Mouse (Mus musculus) liver, embryonic 11.5 days (tissue): ENCODE measurements at regions not wholly inside any gene's neighbourhood (a gene's known extent, or its start where the extent isn't known, plus 50 kb on each side); places are given as distances from the start of the nearest gene placed in this dataset.

ENCODE experiments used
- ATAC-seq: fragments of 200-750 bp; cut with Nextera tagmentation; replicated peaks from 2 replicates; pipeline ENCODE4 v1.8.0; 2017; ENCODE audit warnings: moderate number of reproducible peaks, mild to moderate bottlenecking, moderate TSS enrichment, moderate library complexity; ENCODE audit not compliant: low FRiP score
- DNase-seq: peaks from one replicate; pipeline ENCODE4 v3.0.0-alpha.2; 2017; ENCODE audit warnings: low spot score
- H3K27ac ChIP-seq: fragments of 300-500 bp; sonication (generic); 2 replicates; pipeline ENCODE4 v1.5.1; 2014; ENCODE audit warnings: mild to moderate bottlenecking, low read depth, low read length, control low read depth
- H3K27me3 ChIP-seq: fragments of 300-500 bp; sonication (generic); replicated peaks from 2 replicates; pipeline ENCODE4 v1.6.1; 2014; ENCODE audit warnings: low read length, mixed read lengths; ENCODE audit not compliant: control insufficient read depth, insufficient read depth
- H3K36me3 ChIP-seq: fragments of 300-500 bp; sonication (generic); 2 replicates; pipeline ENCODE4 v1.6.1; 2014; ENCODE audit warnings: mild to moderate bottlenecking, low read length, moderate library complexity, mixed read lengths; ENCODE audit not compliant: control insufficient read depth, insufficient read depth
- H3K4me1 ChIP-seq: fragments of 300-500 bp; sonication (generic); replicated peaks from 2 replicates; pipeline ENCODE4 v1.6.1; 2014; ENCODE audit warnings: low read length, mixed read lengths; ENCODE audit not compliant: control insufficient read depth, insufficient read depth
- H3K4me2 ChIP-seq: fragments of 300-500 bp; sonication (generic); 2 replicates; pipeline ENCODE4 v1.6.1; 2014; ENCODE audit warnings: mild to moderate bottlenecking, control low read depth, moderate library complexity
- H3K4me3 ChIP-seq: fragments of 300-500 bp; sonication (generic); 2 replicates; pipeline ENCODE4 v1.5.1; 2014; ENCODE audit warnings: low read depth, low read length, control low read depth
- H3K9ac ChIP-seq: fragments of 300-500 bp; sonication (generic); 2 replicates; pipeline ENCODE4 v1.6.1; 2014; ENCODE audit warnings: low read depth, low read length, control low read depth
- H3K9me3 ChIP-seq: fragments of 300-500 bp; sonication (generic); 2 replicates; pipeline ENCODE4 v1.6.1; 2016; ENCODE audit warnings: low read length, inconsistent platforms, mixed read lengths; ENCODE audit not compliant: control insufficient read depth
- WGBS: fragments of 180-500 bp; shearing (Covaris S2); extraction: QIAGEN DNeasy Blood & Tissue Kit; methylation state at CpG from one replicate; pipeline ENCODE4 v1.1.7; 2014; 5-methylcytosine and 5-hydroxymethylcytosine counted together

DNA sequence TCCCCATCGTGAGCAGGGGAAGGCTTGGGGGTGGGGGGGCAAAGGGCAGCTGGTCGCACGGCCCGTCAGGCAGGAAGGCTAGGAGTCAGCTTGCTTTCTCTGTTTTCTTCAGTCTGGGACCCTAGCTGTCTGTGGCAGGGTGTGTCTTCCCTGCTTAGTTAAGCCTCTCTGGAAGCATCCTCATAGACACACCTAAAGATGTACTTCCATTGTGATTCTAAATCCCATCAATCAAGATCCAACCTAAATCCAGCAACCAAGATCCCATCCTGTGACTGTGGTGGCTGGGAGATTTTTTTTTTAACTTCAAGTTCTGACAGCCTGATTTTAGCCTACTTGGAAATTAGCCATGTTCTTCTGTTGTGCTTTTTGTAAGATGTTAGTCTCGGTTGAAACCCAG lies 69.9 kb upstream of the Ankrd55 start:
- H3K27ac ChIP-seq: no peak overlapping the region
- no peaks in the 10 kb centered on the region for H3K9me3 ChIP-seq
- no peak overlapping the region for H3K4me2 ChIP-seq
- 73% methylated on average over 5 of the region's 5 CpGs for WGBS
- ATAC-seq (no peak), DNase-seq (no peak)
- H3K36me3 ChIP-seq: no peaks in the 10 kb centered on the region
- no peak overlapping the region for H3K4me3 ChIP-seq
- no peaks in the 10 kb centered on the region for H3K4me1 ChIP-seq
- no peaks in the 10 kb centered on the region for H3K27me3 ChIP-seq
- H3K9ac ChIP-seq: no peak overlapping the region

DNA sequence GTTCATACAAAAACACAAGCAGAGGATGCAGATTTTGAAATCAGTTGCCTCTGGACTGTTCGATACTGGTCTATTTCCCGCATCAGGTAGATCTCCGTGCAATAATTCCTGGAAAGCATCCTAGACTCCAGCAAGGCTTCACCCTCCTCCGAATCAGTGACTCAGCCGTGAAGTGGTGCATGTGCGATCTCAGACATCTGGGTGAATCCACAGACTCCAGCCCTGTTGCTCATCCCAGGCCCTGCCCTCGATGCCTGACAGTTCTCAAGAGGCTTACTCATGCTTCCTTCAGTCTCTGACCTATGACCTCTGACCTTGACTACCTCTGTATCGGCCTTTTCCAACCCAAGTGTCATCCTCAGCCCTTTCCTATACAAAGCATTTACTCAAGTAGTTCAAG lies 68.1 kb upstream of the Ankrd55 start:
- no peaks in the 10 kb centered on the region for H3K27me3 ChIP-seq
- no peak for ATAC-seq
- H3K9me3 ChIP-seq: no peaks in the 10 kb centered on the region
- no peaks in the 10 kb centered on the region for H3K4me1 ChIP-seq
- H3K9ac ChIP-seq: no peak overlapping the region
- no peak overlapping the region for H3K27ac ChIP-seq
- H3K4me3 ChIP-seq: no peak overlapping the region
- H3K36me3 ChIP-seq: no peaks in the 10 kb centered on the region
- no peak overlapping the region for H3K4me2 ChIP-seq
- WGBS: 84% methylated on average over 8 of the region's 8 CpGs
- DNase-seq: no peak

DNA sequence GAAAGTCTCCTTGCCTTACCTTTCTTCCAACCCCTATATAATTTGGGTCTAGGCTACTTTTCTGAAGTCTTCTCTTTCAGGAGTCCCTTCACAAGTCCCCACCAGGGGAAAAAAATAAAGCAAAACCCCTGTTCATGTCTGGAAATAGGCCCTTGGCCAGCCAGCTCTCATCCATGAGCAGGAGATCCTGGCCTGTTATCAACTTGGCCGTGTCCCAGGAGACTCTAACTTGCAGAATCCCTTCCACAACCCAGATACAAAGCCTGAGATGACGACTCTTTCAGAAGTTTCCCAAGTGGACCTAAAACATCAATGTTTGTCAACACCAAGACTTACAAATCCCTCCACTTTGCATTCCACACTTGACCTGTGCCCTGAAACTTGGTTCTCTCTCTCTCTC lies 64.6 kb upstream of the Ankrd55 start:
- no peak for DNase-seq
- Histone ChIP-seq H3K27me3 (no peaks in the 10 kb centered on the region), H3K4me3 (no peak overlapping the region), H3K4me2 (no peak overlapping the region), H3K4me1 (no peaks in the 10 kb centered on the region), H3K27ac (no peak overlapping the region), H3K9me3 (no peaks in the 10 kb centered on the region), H3K36me3 (no peaks in the 10 kb centered on the region), H3K9ac (no peak overlapping the region)
- no peak for ATAC-seq
- 72% methylated on average over 2 of the region's 2 CpGs for WGBS

DNA sequence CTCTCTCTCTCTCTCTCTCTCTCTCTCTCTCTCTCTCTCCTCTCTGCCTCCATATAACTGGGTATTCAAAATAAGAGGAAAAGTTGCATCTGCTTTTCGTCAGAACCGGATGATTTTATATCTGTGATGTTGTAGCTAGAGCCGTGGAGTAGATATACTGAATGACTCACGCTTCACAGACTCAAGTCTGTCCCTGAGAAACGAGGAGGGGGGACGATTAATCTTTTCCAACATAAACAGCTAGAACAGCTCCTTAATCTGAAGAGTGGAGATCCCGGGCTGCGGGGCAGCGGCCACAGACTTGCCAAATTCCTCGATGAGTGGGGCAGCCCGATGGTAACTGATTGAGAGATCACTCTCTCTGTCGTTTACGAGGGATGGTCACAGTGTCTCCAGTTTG lies 60.5 kb upstream of the Ankrd55 start:
- no peaks in the 10 kb centered on the region for H3K27me3 ChIP-seq
- DNase-seq (no peak), ATAC-seq (no peak)
- H3K4me1 ChIP-seq: no peaks in the 10 kb centered on the region
- no peak overlapping the region for H3K9ac ChIP-seq
- no peaks in the 10 kb centered on the region for H3K36me3 ChIP-seq
- H3K4me2 ChIP-seq: no peak overlapping the region
- no peak overlapping the region for H3K27ac ChIP-seq
- no peak overlapping the region for H3K4me3 ChIP-seq
- no peaks in the 10 kb centered on the region for H3K9me3 ChIP-seq
- 59% methylated on average over 13 of the region's 13 CpGs for WGBS

DNA sequence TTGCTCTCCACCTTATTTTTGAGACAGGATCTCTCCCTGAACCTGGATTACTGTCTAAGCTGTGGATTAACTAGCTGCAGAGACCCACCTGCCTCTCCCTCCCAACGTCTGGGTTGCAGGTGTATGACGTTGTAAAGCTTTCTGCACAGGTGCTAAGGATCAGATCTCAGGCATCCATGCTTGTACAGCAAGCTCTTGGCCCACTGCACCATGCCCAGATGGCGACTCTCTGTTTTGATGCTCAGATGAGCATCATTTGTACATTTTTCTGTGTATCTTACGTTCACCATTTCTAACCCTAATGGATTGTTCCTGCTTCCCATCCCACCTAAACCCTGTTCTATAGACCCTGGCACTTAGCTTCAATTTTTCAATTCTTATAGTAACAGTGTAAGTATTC lies 59.4 kb upstream of the Ankrd55 start:
- Histone ChIP-seq H3K9me3 (no peaks in the 10 kb centered on the region), H3K36me3 (no peaks in the 10 kb centered on the region), H3K27ac (no peak overlapping the region), H3K4me3 (no peak overlapping the region), H3K9ac (no peak overlapping the region), H3K4me2 (no peak overlapping the region), H3K4me1 (no peaks in the 10 kb centered on the region), H3K27me3 (no peaks in the 10 kb centered on the region)
- ATAC-seq (no peak), DNase-seq (no peak)
- WGBS: 74% methylated on average over 4 of the region's 4 CpGs

DNA sequence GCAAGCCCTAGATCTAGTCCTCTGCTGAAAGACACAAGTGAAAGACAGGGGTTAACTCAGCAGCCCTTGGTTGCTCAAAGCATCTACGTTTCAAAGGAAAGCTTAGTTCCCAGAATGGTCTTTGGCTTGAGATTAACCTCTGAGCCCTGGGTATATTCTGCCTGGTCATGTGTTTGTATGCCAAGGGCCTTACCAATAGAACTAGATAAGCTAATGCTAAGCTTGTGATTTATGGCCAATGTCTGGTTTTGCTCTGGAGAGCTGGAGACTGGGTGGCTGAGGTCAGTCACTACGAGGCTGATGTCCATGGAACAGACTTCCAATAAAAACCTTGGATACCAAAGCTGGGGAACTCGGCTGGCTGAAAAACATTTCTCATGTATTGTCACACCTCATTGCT lies 58.1 kb upstream of the Ankrd55 start:
- H3K27ac ChIP-seq: no peak overlapping the region
- 60% methylated on average over 3 of the region's 3 CpGs for WGBS
- DNase-seq (no peak), ATAC-seq (no peak)
- H3K4me3 ChIP-seq: no peak overlapping the region
- no peaks in the 10 kb centered on the region for H3K4me1 ChIP-seq
- H3K36me3 ChIP-seq: no peaks in the 10 kb centered on the region
- H3K27me3 ChIP-seq: no peaks in the 10 kb centered on the region
- no peak overlapping the region for H3K9ac ChIP-seq
- H3K9me3 ChIP-seq: no peaks in the 10 kb centered on the region
- H3K4me2 ChIP-seq: no peak overlapping the region

DNA sequence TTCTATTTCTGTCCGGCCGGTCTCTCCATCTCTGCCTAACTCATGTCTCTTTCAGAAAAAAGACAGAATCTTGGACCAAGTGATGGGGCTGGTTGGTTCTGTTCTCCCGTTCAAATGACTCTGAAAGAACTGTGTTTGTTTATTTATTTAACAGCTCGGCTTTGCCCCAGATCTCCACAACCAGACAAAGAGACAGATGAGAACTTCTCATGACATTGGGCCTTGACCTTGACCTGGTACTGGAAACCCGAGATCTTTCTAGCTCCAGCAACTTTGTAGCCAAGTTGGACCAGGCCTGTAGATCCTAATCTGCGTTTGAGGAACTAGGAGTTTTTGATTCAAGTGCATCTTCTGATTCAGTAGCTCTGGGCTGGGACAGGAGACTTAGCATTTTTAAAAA lies 53.6 kb upstream of the Ankrd55 start:
- H3K36me3 ChIP-seq: no peaks in the 10 kb centered on the region
- H3K4me3 ChIP-seq: no peak overlapping the region
- H3K4me2 ChIP-seq: no peak overlapping the region
- no peak overlapping the region for H3K9ac ChIP-seq
- WGBS: 77% methylated on average over 6 of the region's 6 CpGs
- no peaks in the 10 kb centered on the region for H3K4me1 ChIP-seq
- no peaks in the 10 kb centered on the region for H3K9me3 ChIP-seq
- ATAC-seq (no peak), DNase-seq (no peak)
- no peak overlapping the region for H3K27ac ChIP-seq
- H3K27me3 ChIP-seq: no peaks in the 10 kb centered on the region

DNA sequence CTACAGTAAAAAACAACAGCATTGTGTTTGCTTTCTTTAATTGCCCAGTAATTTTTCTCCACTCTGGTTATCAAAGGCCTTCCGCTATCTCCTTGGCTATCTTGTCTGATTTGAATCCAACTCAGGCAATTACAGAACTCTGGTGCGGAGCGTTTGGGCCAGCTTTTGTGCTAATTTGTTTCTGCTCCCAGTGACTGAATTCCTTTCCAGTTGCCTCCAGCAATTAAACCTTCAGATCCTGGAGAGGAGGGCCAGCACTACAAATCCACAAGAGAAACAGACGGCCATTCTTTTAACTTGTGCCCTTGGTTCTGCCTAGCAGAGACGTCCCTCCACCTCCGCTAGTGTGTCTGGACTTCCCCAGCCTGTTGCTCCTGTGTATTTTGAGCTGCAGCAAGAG lies 51.3 kb upstream of the Ankrd55 start:
- Histone ChIP-seq H3K9me3 (no peaks in the 10 kb centered on the region), H3K36me3 (no peaks in the 10 kb centered on the region), H3K4me1 (no peaks in the 10 kb centered on the region), H3K27ac (no peak overlapping the region), H3K4me3 (no peak overlapping the region), H3K4me2 (no peak overlapping the region), H3K27me3 (no peaks in the 10 kb centered on the region), H3K9ac (no peak overlapping the region)
- no peak for DNase-seq
- WGBS: 69% methylated on average over 6 of the region's 6 CpGs
- ATAC-seq: no peak

DNA sequence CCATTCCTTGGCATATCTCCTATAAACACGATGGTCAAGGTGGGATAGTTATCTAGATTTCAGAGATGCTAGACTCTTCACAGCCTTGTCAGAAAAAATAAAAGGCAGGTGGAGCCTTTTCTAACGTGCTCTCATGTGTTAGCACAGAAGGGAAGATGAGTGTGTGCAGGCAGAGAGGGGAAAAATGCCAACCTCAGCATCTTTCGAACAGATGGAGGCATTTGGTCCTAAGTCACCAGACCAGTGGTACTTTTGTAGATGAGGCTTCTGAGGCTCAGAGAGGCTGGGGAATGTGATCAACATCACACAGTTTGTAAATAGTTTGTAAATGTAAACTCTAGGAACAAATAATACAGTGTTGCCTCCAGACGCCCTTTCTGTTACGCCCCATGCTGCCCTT lies 50.9 kb upstream of the Ankrd55 start:
- no peaks in the 10 kb centered on the region for H3K27me3 ChIP-seq
- no peak overlapping the region for H3K4me2 ChIP-seq
- ATAC-seq (no peak), DNase-seq (no peak)
- no peaks in the 10 kb centered on the region for H3K36me3 ChIP-seq
- H3K9ac ChIP-seq: no peak overlapping the region
- H3K27ac ChIP-seq: no peak overlapping the region
- no peaks in the 10 kb centered on the region for H3K9me3 ChIP-seq
- WGBS: 67% methylated on average over 5 of the region's 5 CpGs
- H3K4me3 ChIP-seq: no peak overlapping the region
- no peaks in the 10 kb centered on the region for H3K4me1 ChIP-seq
